Mouse (Mus musculus) hematopoietic stem cell, adult 5-6 weeks (primary cell): ENCODE measurements at regions not wholly inside any gene's neighbourhood (a gene's known extent, or its start where the extent isn't known, plus 50 kb on each side); places are given as distances from the start of the nearest gene placed in this dataset.

Source experiments
- ATAC-seq, 2 experiments: fragments of 125-278 bp in 1 of 2; replicated peaks in 1 of 2; 2 replicates each; pipeline ENCODE4 v1.8.0; 2016 to 2017; ENCODE audit warnings: inconsistent platforms in 2 of 2, mild to moderate bottlenecking in 2 of 2, moderate number of reproducible peaks in 2 of 2, low read depth in 1 of 2, moderate TSS enrichment in 1 of 2; ENCODE audit not compliant: low FRiP score in 2 of 2, poor library complexity in 2 of 2, severe bottlenecking in 2 of 2, insufficient read depth in 1 of 2, low TSS enrichment in 1 of 2

DNA sequence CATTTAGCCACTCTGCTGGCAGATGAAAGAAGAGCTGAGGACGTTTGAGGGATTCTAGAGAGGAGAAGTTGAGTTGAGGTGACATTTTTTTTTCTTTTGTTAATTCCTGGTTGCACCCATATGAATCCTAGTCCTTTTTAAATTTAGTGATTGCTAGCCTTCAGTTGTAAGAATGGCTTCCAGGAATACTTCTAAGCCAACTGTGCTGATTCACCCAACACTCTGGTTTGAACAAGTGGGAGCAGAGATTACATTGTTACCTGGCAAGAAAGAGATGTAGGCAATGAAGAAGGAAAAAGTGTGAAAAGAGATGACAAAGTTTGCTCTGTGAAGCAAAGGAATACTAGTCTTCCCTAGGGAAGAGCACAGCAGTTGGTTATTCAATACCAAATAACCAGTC lies 261.1 kb upstream of the Kcnq5 start:
- ATAC-seq: no peak

- ATAC-seq: no peak
Observed at GRCm38 (mm10) chr1:22211795-22212194, 250.1 kb upstream of the Kcnq5 start.

- no peak for ATAC-seq
Observed at GRCm38 (mm10) chr1:22211232-22211631, 249.5 kb upstream of the Kcnq5 start.

DNA sequence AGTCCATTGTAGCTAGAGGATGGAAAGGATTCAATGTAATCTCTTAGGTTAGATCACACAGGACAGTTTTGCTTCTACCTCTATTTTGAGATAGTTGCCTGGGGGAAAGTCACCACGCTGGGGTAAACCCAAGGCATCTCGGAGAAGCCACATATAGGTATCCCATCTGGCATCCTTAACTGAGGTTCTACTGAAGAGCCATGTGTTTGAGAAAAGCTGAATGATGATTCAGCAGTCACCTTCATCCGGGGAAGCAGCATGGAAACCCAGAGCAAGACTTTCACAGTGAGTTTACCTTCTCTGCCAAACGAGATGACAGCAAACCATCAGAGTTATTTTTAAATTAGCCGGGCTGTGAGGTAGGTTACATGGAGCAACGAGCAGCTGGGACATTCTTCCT lies 248.9 kb upstream of the Kcnq5 start:
- ATAC-seq: no peak

- no peak for ATAC-seq
Observed at GRCm38 (mm10) chr1:22208287-22208686, 246.5 kb upstream of the Kcnq5 start.

- no peak for ATAC-seq
Observed at GRCm38 (mm10) chr1:22206935-22207334, 245.2 kb upstream of the Kcnq5 start.

GRCm38 (mm10) chr1:22167621-22168181 lies 206.0 kb upstream of the Kcnq5 start:
- ATAC-seq: no peak

GRCm38 (mm10) chr1:22136571-22137122 lies 174.9 kb upstream of the Kcnq5 start:
- ATAC-seq: no peak

GRCm38 (mm10) chr1:22118266-22118772 lies 156.6 kb upstream of the Kcnq5 start:
- ATAC-seq: no peak

GRCm38 (mm10) chr1:22116466-22116865 lies 154.7 kb upstream of the Kcnq5 start:
- ATAC-seq: no peak

- ATAC-seq: peak in 1 of 2 experiments; percentile 82; a peak in 2 of 4 replicates
Observed at GRCm38 (mm10) chr1:22105496-22105895, 143.8 kb upstream of the Kcnq5 start.

- ATAC-seq: no peak
Observed at GRCm38 (mm10) chr1:22071405-22072117, 109.8 kb upstream of the Kcnq5 start.

GRCm38 (mm10) chr1:22070028-22070427 lies 108.3 kb upstream of the Kcnq5 start:
- no peak for ATAC-seq
